Mouse (Mus musculus): ENCODE measurements at regions not wholly inside any gene's neighbourhood (a gene's known extent, or its start where the extent isn't known, plus 50 kb on each side); places are given as distances from the start of the nearest gene placed in this dataset.

GRCm38 (mm10) chr4:48754466-48755171, 91.3 kb downstream of the Cavin4 start:
- TF ChIP-seq POLR2A (IDR thresholded peaks at IDR 0.05; ENCODE audit: low read depth, low read length) (no peak), CTCF (IDR thresholded peaks at IDR 0.05; ENCODE audit: extremely low read depth, insufficient read depth, insufficient read length, insufficient replicate concordance) (no peak)
- no peak overlapping the region for H3K27ac ChIP-seq (ENCODE audit: insufficient read depth, low read length)
- H3K4me3 ChIP-seq (ENCODE audit: extremely low read depth, insufficient read depth, insufficient read length), result no peak overlapping the region
- no peaks in the 10 kb centered on the region for H3K4me1 ChIP-seq (ENCODE audit: control insufficient read depth, insufficient read depth, insufficient read length)
- H3K27me3 ChIP-seq (ENCODE audit: control insufficient read depth, insufficient read depth, low read length), result no peaks in the 10 kb centered on the region
- no peaks in the 10 kb centered on the region for H3K36me3 ChIP-seq (ENCODE audit: control insufficient read depth, insufficient read depth, low read length)
- 45% methylated on average over 13 of the region's 13 CpGs for WGBS
- no peak for DNase-seq (ENCODE audit: low read depth in 1 of 2, low spot score in 2 of 2)

GRCm38 (mm10) chr4:48760625-48761024, 97.3 kb downstream of the Cavin4 start:
- TF ChIP-seq POLR2A (IDR thresholded peaks at IDR 0.05; ENCODE audit: low read depth, low read length) (no peak), CTCF (IDR thresholded peaks at IDR 0.05; ENCODE audit: extremely low read depth, insufficient read depth, insufficient read length, insufficient replicate concordance) (no peak)
- no peaks in the 10 kb centered on the region for H3K36me3 ChIP-seq (ENCODE audit: control insufficient read depth, insufficient read depth, low read length)
- no peak overlapping the region for H3K4me3 ChIP-seq (ENCODE audit: extremely low read depth, insufficient read depth, insufficient read length)
- H3K27ac ChIP-seq (ENCODE audit: insufficient read depth, low read length), result no peak overlapping the region
- 86% methylated on average over 8 of the region's 8 CpGs for WGBS
- no peaks in the 10 kb centered on the region for H3K4me1 ChIP-seq (ENCODE audit: control insufficient read depth, insufficient read depth, insufficient read length)
- H3K27me3 ChIP-seq (ENCODE audit: control insufficient read depth, insufficient read depth, low read length), result no peaks in the 10 kb centered on the region
- DNase-seq (ENCODE audit: low read depth in 1 of 2, low spot score in 2 of 2), result no peak

DNA sequence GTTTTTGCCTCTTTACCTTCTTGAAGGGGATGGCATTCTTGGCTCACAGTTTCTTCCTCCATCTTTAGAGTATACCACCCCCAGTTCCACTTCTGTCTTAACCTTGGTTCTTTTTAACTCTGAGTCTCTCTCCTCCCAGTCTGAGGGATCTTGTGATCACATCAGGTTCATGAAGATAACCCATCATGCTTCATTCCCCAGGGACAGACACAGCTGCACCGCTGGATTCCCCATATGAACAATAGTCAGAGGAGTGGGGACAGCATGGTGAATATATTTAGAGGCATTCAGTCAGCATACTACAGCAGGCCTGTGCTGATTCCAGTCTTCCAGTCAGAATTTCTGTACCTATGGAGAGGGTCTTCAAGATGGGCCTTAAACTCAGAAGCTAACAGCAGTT, 103.1 kb downstream of the Cavin4 start:
- Histone ChIP-seq H3K36me3 (ENCODE audit: control insufficient read depth, insufficient read depth, low read length) (no peaks in the 10 kb centered on the region), H3K27ac (ENCODE audit: insufficient read depth, low read length) (no peak overlapping the region), H3K4me3 (ENCODE audit: extremely low read depth, insufficient read depth, insufficient read length) (no peak overlapping the region), H3K4me1 (ENCODE audit: control insufficient read depth, insufficient read depth, insufficient read length) (no peaks in the 10 kb centered on the region), H3K27me3 (ENCODE audit: control insufficient read depth, insufficient read depth, low read length) (no peaks in the 10 kb centered on the region)
- no peak for DNase-seq (ENCODE audit: low read depth in 1 of 2, low spot score in 2 of 2)
- WGBS, result 78% methylated on average over 1 of the region's 1 CpGs
- TF ChIP-seq POLR2A (IDR thresholded peaks at IDR 0.05; ENCODE audit: low read depth, low read length) (no peak), CTCF (IDR thresholded peaks at IDR 0.05; ENCODE audit: extremely low read depth, insufficient read depth, insufficient read length, insufficient replicate concordance) (no peak)

DNA sequence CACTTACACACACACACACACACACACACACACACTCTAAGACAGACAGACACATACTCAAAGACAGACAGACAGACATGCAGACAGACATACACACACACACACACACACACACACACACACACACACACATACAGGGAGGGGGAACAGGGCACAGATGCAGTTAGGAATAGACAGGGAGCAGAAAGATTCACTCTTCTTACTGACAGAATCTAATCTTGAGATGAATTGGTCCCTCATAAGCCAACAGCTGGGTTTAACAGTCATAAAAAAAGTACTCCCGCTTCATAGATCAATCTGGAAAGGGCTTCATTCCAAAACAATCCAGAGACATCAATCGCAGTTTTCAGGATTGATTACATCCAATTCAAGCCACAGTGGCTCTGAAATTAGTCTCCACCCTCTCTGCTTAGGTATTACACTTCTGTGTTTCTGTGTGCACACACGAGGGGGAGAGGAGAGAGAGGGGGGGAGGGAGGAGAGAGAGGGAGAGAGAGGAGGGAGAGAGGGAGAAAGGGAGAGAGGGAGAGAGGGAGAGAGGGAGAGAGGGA, 107.2 kb downstream of the Cavin4 start:
- no peaks in the 10 kb centered on the region for H3K4me1 ChIP-seq (ENCODE audit: control insufficient read depth, insufficient read depth, insufficient read length)
- H3K27ac ChIP-seq (ENCODE audit: insufficient read depth, low read length), result no peak overlapping the region
- H3K27me3 ChIP-seq (ENCODE audit: control insufficient read depth, insufficient read depth, low read length), result no peaks in the 10 kb centered on the region
- no peak overlapping the region for H3K4me3 ChIP-seq (ENCODE audit: extremely low read depth, insufficient read depth, insufficient read length)
- WGBS, result 67% methylated on average over 3 of the region's 3 CpGs
- no peak for TF ChIP-seq POLR2A (IDR thresholded peaks at IDR 0.05; ENCODE audit: low read depth, low read length)
- no peak for TF ChIP-seq CTCF (IDR thresholded peaks at IDR 0.05; ENCODE audit: extremely low read depth, insufficient read depth, insufficient read length, insufficient replicate concordance)
- H3K36me3 ChIP-seq (ENCODE audit: control insufficient read depth, insufficient read depth, low read length), result no peaks in the 10 kb centered on the region
- no peak for DNase-seq (ENCODE audit: low read depth in 1 of 2, low spot score in 2 of 2)

- TF ChIP-seq CTCF (IDR thresholded peaks at IDR 0.05; ENCODE audit: extremely low read depth, insufficient read depth, insufficient read length, insufficient replicate concordance) (no peak), POLR2A (IDR thresholded peaks at IDR 0.05; ENCODE audit: low read depth, low read length) (no peak)
- WGBS, result 48% methylated on average over 14 of the region's 14 CpGs
- Histone ChIP-seq H3K36me3 (ENCODE audit: control insufficient read depth, insufficient read depth, low read length) (no peaks in the 10 kb centered on the region), H3K27me3 (ENCODE audit: control insufficient read depth, insufficient read depth, low read length) (no peaks in the 10 kb centered on the region), H3K4me1 (ENCODE audit: control insufficient read depth, insufficient read depth, insufficient read length) (no peaks in the 10 kb centered on the region), H3K4me3 (ENCODE audit: extremely low read depth, insufficient read depth, insufficient read length) (no peak overlapping the region), H3K27ac (ENCODE audit: insufficient read depth, low read length) (no peak overlapping the region)
- DNase-seq (ENCODE audit: low read depth in 1 of 2, low spot score in 2 of 2), result no peak
Observed at GRCm38 (mm10) chr4:48770954-48771665, 107.8 kb downstream of the Cavin4 start.

- no peak for DNase-seq (ENCODE audit: low read depth in 1 of 2, low spot score in 2 of 2)
- no peak overlapping the region for H3K27ac ChIP-seq (ENCODE audit: insufficient read depth, low read length)
- no peak overlapping the region for H3K4me3 ChIP-seq (ENCODE audit: extremely low read depth, insufficient read depth, insufficient read length)
- WGBS, result 75% methylated on average over 8 of the region's 8 CpGs
- H3K36me3 ChIP-seq (ENCODE audit: control insufficient read depth, insufficient read depth, low read length), result no peaks in the 10 kb centered on the region
- H3K4me1 ChIP-seq (ENCODE audit: control insufficient read depth, insufficient read depth, insufficient read length), result no peaks in the 10 kb centered on the region
- H3K27me3 ChIP-seq (ENCODE audit: control insufficient read depth, insufficient read depth, low read length), result no peaks in the 10 kb centered on the region
- TF ChIP-seq CTCF (IDR thresholded peaks at IDR 0.05; ENCODE audit: extremely low read depth, insufficient read depth, insufficient read length, insufficient replicate concordance) (no peak), POLR2A (IDR thresholded peaks at IDR 0.05; ENCODE audit: low read depth, low read length) (no peak)
Observed at GRCm38 (mm10) chr4:48771836-48772235, 108.5 kb downstream of the Cavin4 start.

All from spleen, adult 2 months (tissue).